Mouse (Mus musculus) limb, embryonic 10.5 days (tissue): ENCODE measurements around the gene Ltbp1. TPM values are rescaled to one million over a fixed set of nuclear protein-coding genes. Genes with fewer than 3 reads are reported as not detected.

Experiments used
- DNase-seq: peaks from one replicate; pipeline ENCODE4 v3.0.0-alpha.2; 2017; ENCODE audit warnings: low spot score
- H3K27ac ChIP-seq: fragments of 300-500 bp; sonication (generic); 2 replicates; pipeline ENCODE4 v1.5.1; 2016; ENCODE audit warnings: mild to moderate bottlenecking
- H3K27me3 ChIP-seq: fragments of 300-500 bp; sonication (generic); 2 replicates; pipeline ENCODE4 v1.6.1; 2016; ENCODE audit warnings: low read depth, mild to moderate bottlenecking; ENCODE audit not compliant: poor library complexity, severe bottlenecking
- H3K36me3 ChIP-seq: fragments of 300-500 bp; sonication (generic); 2 replicates; pipeline ENCODE4 v1.6.1; 2016; ENCODE audit warnings: mild to moderate bottlenecking, moderate library complexity
- H3K4me1 ChIP-seq: fragments of 300-500 bp; sonication (generic); 2 replicates; pipeline ENCODE4 v1.6.1; 2016
- H3K4me3 ChIP-seq: fragments of 300-500 bp; sonication (generic); 2 replicates; pipeline ENCODE4 v1.5.1; 2016; ENCODE audit warnings: mild to moderate bottlenecking, moderate library complexity
- H3K9me3 ChIP-seq: fragments of 300-500 bp; sonication (generic); replicated peaks from 2 replicates; pipeline ENCODE4 v1.6.1; 2016; ENCODE audit warnings: mild to moderate bottlenecking
- WGBS: fragments of 180-500 bp; shearing (Covaris S2); methylation state at CpG from one replicate; pipeline ENCODE4 v1.1.7; 2016; 5-methylcytosine and 5-hydroxymethylcytosine counted together
- polyA plus RNA-seq: library from polyadenylated mRNA; unstranded; fragments of >200 nt; fragmentation: Nextera tagmentation; extraction: Ambion mirVana; gene quantifications from 2 replicates; pipeline ENCODE4 v1.2.1, GENCODE M21; 2016

The Ltbp1 gene
- polyA plus RNA-seq, 1 experiment from 2014 or later: 16.4 TPM

DNA sequence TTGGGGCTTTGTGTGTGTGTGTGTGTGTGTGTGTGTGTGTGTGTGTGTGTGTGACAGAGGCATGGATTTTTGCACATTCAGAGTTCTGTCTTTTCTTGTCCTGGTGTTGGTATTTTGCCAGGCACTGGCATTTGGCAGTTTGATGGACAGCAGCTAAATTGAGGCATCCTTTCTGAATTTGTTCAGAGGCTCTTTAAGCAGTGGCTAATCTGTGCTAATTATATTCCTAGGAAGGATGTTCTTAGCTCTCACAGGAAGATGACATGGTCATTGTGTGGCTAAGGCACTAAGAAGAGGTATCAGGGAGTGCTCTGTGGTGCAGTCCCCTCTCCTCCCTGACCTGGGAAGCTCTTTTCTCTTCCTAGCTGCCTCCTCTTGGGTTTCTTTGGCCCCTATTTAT, 77.1 kb downstream of the Ltbp1 start:
- Histone ChIP-seq H3K4me3 (no peak overlapping the region), H3K36me3 (no peaks in the 10 kb centered on the region; the same call in 1 of the 2 replicates), H3K9me3 (no peaks in the 10 kb centered on the region), H3K27me3 (no peaks in the 10 kb centered on the region), H3K4me1 (peaks cover 12% of the 10 kb centered on the region), H3K27ac (no peak overlapping the region)
- no peak for DNase-seq

GRCm38 (mm10) chr17:75087296-75087941, 82.1 kb downstream of the Ltbp1 start:
- no peak overlapping the region; the same call in 1 of the 2 replicates for H3K27ac ChIP-seq

GRCm38 (mm10) chr17:75088232-75088631, 82.9 kb downstream of the Ltbp1 start:
- Histone ChIP-seq H3K27ac (no peak overlapping the region), H3K4me3 (no peak overlapping the region), H3K9me3 (no peaks in the 10 kb centered on the region), H3K36me3 (no peaks in the 10 kb centered on the region; the same call in 1 of the 2 replicates), H3K4me1 (peaks cover 10% of the 10 kb centered on the region), H3K27me3 (no peaks in the 10 kb centered on the region)
- 92% methylated on average over 4 of the region's 4 CpGs for WGBS
- DNase-seq: no peak

More at GRCm38 (mm10) chr17:75087296-75087941, 82.1 kb downstream of the Ltbp1 start:
- Histone ChIP-seq H3K9me3 (no peaks in the 10 kb centered on the region), H3K4me3 (no peak overlapping the region), H3K4me1 (peaks cover 13% of the 10 kb centered on the region), H3K36me3 (no peaks in the 10 kb centered on the region; the same call in 1 of the 2 replicates), H3K27me3 (no peaks in the 10 kb centered on the region)
- no peak for DNase-seq
- 38% methylated on average over 10 of the region's 10 CpGs for WGBS

GRCm38 (mm10) chr17:75088727-75089126, 83.4 kb downstream of the Ltbp1 start:
- DNase-seq: no peak
- Histone ChIP-seq H3K4me1 (peaks cover 10% of the 10 kb centered on the region), H3K27ac (no peak overlapping the region), H3K9me3 (no peaks in the 10 kb centered on the region), H3K27me3 (no peaks in the 10 kb centered on the region), H3K36me3 (no peaks in the 10 kb centered on the region; the same call in 1 of the 2 replicates), H3K4me3 (no peak overlapping the region)
- 92% methylated on average over 11 of the region's 11 CpGs for WGBS

- WGBS: 83% methylated on average over 6 of the region's 6 CpGs
- Histone ChIP-seq H3K9me3 (no peaks in the 10 kb centered on the region), H3K4me1 (peaks cover 10% of the 10 kb centered on the region), H3K27ac (no peak overlapping the region), H3K36me3 (no peaks in the 10 kb centered on the region; the same call in 1 of the 2 replicates), H3K4me3 (no peak overlapping the region), H3K27me3 (no peaks in the 10 kb centered on the region)
- DNase-seq: no peak
These were observed 85.2 kb downstream of the Ltbp1 start for GRCm38 (mm10) chr17:75090556-75090955.

- Histone ChIP-seq H3K27ac (no peak overlapping the region), H3K27me3 (no peaks in the 10 kb centered on the region)
- 90% methylated on average over 3 of the region's 3 CpGs for WGBS
These were observed 88.2 kb downstream of the Ltbp1 start for GRCm38 (mm10) chr17:75093563-75093962.

GRCm38 (mm10) chr17:75094591-75094990, 89.2 kb downstream of the Ltbp1 start:
- no peaks in the 10 kb centered on the region for H3K9me3 ChIP-seq
- DNase-seq: no peak
- no peak overlapping the region for H3K27ac ChIP-seq
- no peaks in the 10 kb centered on the region for H3K27me3 ChIP-seq
- WGBS: 92% methylated on average over 9 of the region's 9 CpGs
- no peaks in the 10 kb centered on the region for H3K36me3 ChIP-seq
- H3K4me1 ChIP-seq: no peaks in the 10 kb centered on the region
- no peak overlapping the region for H3K4me3 ChIP-seq

More at GRCm38 (mm10) chr17:75093563-75093962, 88.2 kb downstream of the Ltbp1 start:
- Histone ChIP-seq H3K4me3 (no peak overlapping the region), H3K4me1 (no peaks in the 10 kb centered on the region), H3K9me3 (no peaks in the 10 kb centered on the region), H3K36me3 (no peaks in the 10 kb centered on the region)
- DNase-seq: no peak

- Histone ChIP-seq H3K9me3 (no peaks in the 10 kb centered on the region), H3K4me3 (no peak overlapping the region), H3K4me1 (peaks cover 8% of the 10 kb centered on the region), H3K36me3 (no peaks in the 10 kb centered on the region), H3K27me3 (no peaks in the 10 kb centered on the region), H3K27ac (no peak overlapping the region)
- no peak for DNase-seq
- 78% methylated on average over 7 of the region's 7 CpGs for WGBS
These were observed 91.4 kb downstream of the Ltbp1 start for GRCm38 (mm10) chr17:75096727-75097126.

GRCm38 (mm10) chr17:75097367-75097766, 92.0 kb downstream of the Ltbp1 start:
- Histone ChIP-seq H3K4me1 (peaks cover 15% of the 10 kb centered on the region), H3K9me3 (no peaks in the 10 kb centered on the region), H3K27me3 (no peaks in the 10 kb centered on the region), H3K27ac (no peak overlapping the region), H3K36me3 (no peaks in the 10 kb centered on the region), H3K4me3 (no peak overlapping the region)
- no peak for DNase-seq
- 75% methylated on average over 3 of the region's 3 CpGs for WGBS

DNA sequence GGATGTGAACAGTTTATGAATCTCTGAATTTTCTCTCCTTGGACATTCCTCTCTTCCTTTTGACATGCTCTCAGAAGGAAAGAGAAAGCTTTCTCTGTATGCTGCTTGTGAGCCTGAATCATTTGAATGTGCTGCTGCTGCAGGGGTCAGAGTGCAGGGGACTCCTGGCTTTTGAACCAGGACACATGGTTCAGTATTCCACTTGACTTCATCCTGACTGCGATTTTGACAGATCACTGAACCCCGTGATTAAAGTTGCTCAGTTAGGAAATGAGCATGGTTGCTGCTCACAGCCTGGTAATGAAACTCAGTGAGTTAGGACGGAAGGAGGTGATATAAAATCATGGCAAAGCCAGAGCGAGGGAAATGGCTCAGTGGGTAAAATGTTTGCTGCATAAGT, 95.8 kb downstream of the Ltbp1 start:
- no peak for DNase-seq
- peak overlapping the region; percentile 31; the same call in 1 of the 2 replicates for H3K27ac ChIP-seq
- WGBS: 64% methylated on average over 4 of the region's 4 CpGs

DNA sequence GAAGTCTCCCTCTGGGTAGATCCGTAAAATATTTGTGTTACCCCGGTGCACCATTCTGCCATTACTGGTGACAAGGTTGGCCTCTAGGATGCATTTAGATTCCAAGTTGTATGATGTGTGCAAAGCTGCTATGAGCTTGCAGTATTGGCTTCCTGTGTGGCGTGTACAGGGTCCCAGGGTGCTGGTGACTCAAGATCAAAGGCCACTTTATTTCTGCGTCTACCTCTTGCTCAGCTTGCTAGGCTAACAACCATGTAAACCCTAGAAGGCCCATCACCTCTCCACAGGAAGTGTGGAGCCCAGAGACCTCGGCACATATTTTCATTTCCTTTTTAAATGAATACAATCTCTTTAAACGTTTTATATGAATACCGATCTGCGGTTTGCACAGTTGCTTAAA, 96.6 kb downstream of the Ltbp1 start:
- Histone ChIP-seq H3K4me1 (peaks cover 20% of the 10 kb centered on the region), H3K27ac (no peak overlapping the region), H3K36me3 (no peaks in the 10 kb centered on the region), H3K4me3 (no peak overlapping the region), H3K9me3 (no peaks in the 10 kb centered on the region), H3K27me3 (no peaks in the 10 kb centered on the region)
- DNase-seq: no peak
- 91% methylated on average over 8 of the region's 8 CpGs for WGBS

More for the DNA sequence above, 95.8 kb downstream of the Ltbp1 start:
- H3K9me3 ChIP-seq: no peaks in the 10 kb centered on the region
- no peaks in the 10 kb centered on the region for H3K36me3 ChIP-seq
- H3K4me3 ChIP-seq: no peak overlapping the region
- H3K27me3 ChIP-seq: no peaks in the 10 kb centered on the region
- peaks cover 20% of the 10 kb centered on the region for H3K4me1 ChIP-seq

DNA sequence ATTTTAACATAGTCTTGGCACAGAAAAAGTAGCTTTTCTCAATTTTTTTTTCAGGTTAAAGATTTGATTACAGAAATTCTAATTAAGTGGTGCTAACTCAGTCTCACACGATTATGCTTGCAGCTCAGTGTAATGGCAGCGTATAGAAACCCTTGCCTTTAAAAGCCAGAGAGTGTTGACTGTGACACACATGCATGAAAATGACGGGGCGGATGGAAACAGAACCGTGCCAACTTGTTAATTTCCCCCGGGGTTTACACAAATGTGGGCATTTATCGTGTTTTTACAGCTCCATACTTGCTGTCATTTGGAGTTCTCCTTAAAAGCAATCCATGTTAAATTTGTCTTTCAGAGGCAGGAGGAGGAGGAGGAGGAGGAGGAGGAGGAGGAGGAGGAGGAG, 102.0 kb downstream of the Ltbp1 start:
- 85% methylated on average over 7 of the region's 7 CpGs for WGBS
- Histone ChIP-seq H3K27ac (no peak overlapping the region), H3K27me3 (no peaks in the 10 kb centered on the region), H3K4me1 (peaks cover 5% of the 10 kb centered on the region), H3K9me3 (no peaks in the 10 kb centered on the region), H3K36me3 (no peaks in the 10 kb centered on the region), H3K4me3 (no peak overlapping the region)
- no peak for DNase-seq

GRCm38 (mm10) chr17:75107879-75108278, 102.5 kb downstream of the Ltbp1 start:
- no peak overlapping the region for H3K27ac ChIP-seq
- H3K4me3 ChIP-seq: no peak overlapping the region
- H3K4me1 ChIP-seq: peaks cover 5% of the 10 kb centered on the region; the same call in 1 of the 2 replicates
- no peak for DNase-seq
- no peaks in the 10 kb centered on the region for H3K27me3 ChIP-seq
- 64% methylated on average over 5 of the region's 5 CpGs for WGBS
- H3K9me3 ChIP-seq: no peaks in the 10 kb centered on the region
- no peaks in the 10 kb centered on the region for H3K36me3 ChIP-seq
